Mouse (Mus musculus) spleen, adult 2 months (tissue): ENCODE data around the gene Gcnt3. TPM values are rescaled to one million over a fixed set of nuclear protein-coding genes. Genes with fewer than 3 reads are reported as not detected.

Source experiments
- DNase-seq, 2 experiments: peaks; one replicate each; pipeline versions ENCODE4 v3.0.0 to v3.0.0-alpha.2; 2012 to 2021; ENCODE audit warnings: low spot score in 2 of 2, low read depth in 1 of 2
- H3K27ac ChIP-seq: fragments of 200-500 bp; 2 replicates; pipeline ENCODE4 v1.5.1; 2012; ENCODE audit warnings: low read length, inconsistent platforms; ENCODE audit not compliant: insufficient read depth
- H3K27me3 ChIP-seq: fragments of 200-500 bp; 2 replicates; pipeline ENCODE4 v1.6.1; 2012; ENCODE audit warnings: mild to moderate bottlenecking, moderate library complexity, low read length, inconsistent platforms; ENCODE audit not compliant: control insufficient read depth, insufficient read depth
- H3K36me3 ChIP-seq: fragments of 200-500 bp; 2 replicates; pipeline ENCODE4 v1.6.1; 2012; ENCODE audit warnings: mild to moderate bottlenecking, low read length, inconsistent platforms; ENCODE audit not compliant: control insufficient read depth, insufficient read depth
- H3K4me1 ChIP-seq: fragments of 200-500 bp; 2 replicates; pipeline ENCODE4 v1.6.1; 2011; ENCODE audit warnings: inconsistent platforms; ENCODE audit not compliant: control insufficient read depth, insufficient read depth, insufficient read length
- H3K4me3 ChIP-seq: fragments of 200-500 bp; 2 replicates; pipeline ENCODE4 v1.5.1; 2011; ENCODE audit warnings: mild to moderate bottlenecking, inconsistent platforms; ENCODE audit not compliant: insufficient read depth, insufficient read length; ENCODE audit errors: extremely low read depth
- CTCF ChIP-seq: fragments of 200-500 bp; IDR thresholded peaks from 2 replicates; pipeline ENCODE4 v1.5.1; 2011; ENCODE audit warnings: mild to moderate bottlenecking, inconsistent platforms; ENCODE audit not compliant: insufficient read depth, insufficient read length, insufficient replicate concordance; ENCODE audit errors: extremely low read depth
- POLR2A ChIP-seq: fragments of 200-500 bp; IDR thresholded peaks from 2 replicates; pipeline ENCODE4 v1.6.1; 2011; ENCODE audit warnings: low read depth, low read length, inconsistent platforms
- WGBS: fragments of 180-500 bp; shearing (Covaris S2); methylation state at CpG from one replicate; pipeline ENCODE4 v1.1.7; 2018; 5-methylcytosine and 5-hydroxymethylcytosine counted together
- polyA plus RNA-seq: library from polyadenylated mRNA; depleted of rRNA; stranded (reverse); fragments of >200 nt; gene quantifications from 2 replicates; pipeline ENCODE4 v1.2.3, GENCODE M21; 2012

Gcnt3 gene
- polyA plus RNA-seq, 1 experiment: not detected

GRCm38 (mm10) chr9:70080027-70080800 is 42.3 kb upstream of the Gcnt3 start:
- TF ChIP-seq CTCF (no peak), POLR2A (no peak; the same call in 1 of the 2 replicates)
- no peak overlapping the region for H3K4me3 ChIP-seq
- peak overlapping the region; percentile 79 for H3K27ac ChIP-seq
- peak; percentile 67 to 76 for DNase-seq
- no peaks in the 10 kb centered on the region for H3K36me3 ChIP-seq
- H3K27me3 ChIP-seq: no peaks in the 10 kb centered on the region
- peaks cover 10% of the 10 kb centered on the region; the same call in 1 of the 2 replicates for H3K4me1 ChIP-seq
- WGBS: 20% methylated on average over 9 of the region's 9 CpGs

DNA sequence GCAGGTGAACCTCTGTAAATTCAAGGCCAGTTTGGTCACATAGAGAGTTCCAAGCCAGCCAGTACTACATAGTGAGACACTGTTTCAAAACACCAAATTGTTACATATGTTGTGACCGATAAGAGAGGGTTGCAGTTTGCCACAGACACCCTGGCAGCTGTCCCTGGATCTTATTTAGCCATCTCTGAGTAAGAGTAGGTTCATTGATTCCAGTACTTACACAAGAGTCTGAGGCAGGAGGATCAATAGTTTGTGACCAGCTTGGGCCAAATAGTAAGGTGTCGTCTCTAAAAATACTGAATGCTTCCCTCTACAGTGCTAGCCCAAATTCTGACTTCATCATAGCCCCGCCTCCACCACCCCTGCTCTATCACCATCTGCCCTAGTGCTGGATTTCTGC is 40.1 kb upstream of the Gcnt3 start:
- DNase-seq: no peak
- H3K27ac ChIP-seq: no peak overlapping the region
- no peaks in the 10 kb centered on the region for H3K27me3 ChIP-seq
- peaks cover 10% of the 10 kb centered on the region; the same call in 1 of the 2 replicates for H3K4me1 ChIP-seq
- WGBS: 79% methylated on average over 3 of the region's 3 CpGs
- H3K36me3 ChIP-seq: no peaks in the 10 kb centered on the region
- TF ChIP-seq POLR2A: no peak
- no peak overlapping the region for H3K4me3 ChIP-seq

- Histone ChIP-seq H3K27ac (no peak overlapping the region), H3K27me3 (no peaks in the 10 kb centered on the region), H3K4me3 (no peak overlapping the region), H3K4me1 (peaks cover 10% of the 10 kb centered on the region; the same call in 1 of the 2 replicates), H3K36me3 (no peaks in the 10 kb centered on the region)
- no peak for DNase-seq
- TF ChIP-seq POLR2A (no peak), CTCF (no peak)
- 87% methylated on average over 7 of the region's 7 CpGs for WGBS
These were observed 39.3 kb upstream of the Gcnt3 start for GRCm38 (mm10) chr9:70077170-70077569.

GRCm38 (mm10) chr9:70072387-70072786 is 34.5 kb upstream of the Gcnt3 start:
- Histone ChIP-seq H3K27ac (no peak overlapping the region), H3K27me3 (no peaks in the 10 kb centered on the region), H3K4me1 (no peaks in the 10 kb centered on the region), H3K4me3 (no peak overlapping the region), H3K36me3 (no peaks in the 10 kb centered on the region)
- no peak for DNase-seq
- WGBS: 64% methylated on average over 8 of the region's 8 CpGs
- TF ChIP-seq POLR2A (no peak), CTCF (no peak)

DNA sequence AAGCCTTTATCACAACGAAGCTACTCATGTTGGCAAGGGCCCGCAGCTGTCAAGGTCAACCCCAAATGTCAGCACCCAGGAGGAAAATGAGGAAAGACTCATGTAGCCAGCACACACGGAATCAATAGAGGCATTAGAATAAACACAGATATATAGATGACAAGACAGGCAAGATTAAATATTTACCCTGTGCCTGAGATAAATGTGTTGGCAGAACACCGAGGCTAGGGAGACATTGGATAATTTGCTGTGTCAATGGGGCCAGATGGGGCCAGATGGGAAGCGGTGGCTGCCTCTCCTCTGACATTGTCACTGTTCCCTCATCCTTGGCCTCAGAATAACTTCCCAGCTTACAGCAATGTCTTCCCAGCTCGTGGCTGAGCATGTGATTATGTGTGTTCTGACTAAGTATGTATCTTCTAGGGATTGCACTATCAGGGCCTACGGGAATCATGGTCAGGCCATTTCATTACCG is 32.1 kb upstream of the Gcnt3 start:
- TF ChIP-seq POLR2A (no peak), CTCF (no peak)
- no peak for DNase-seq
- Histone ChIP-seq H3K27me3 (no peaks in the 10 kb centered on the region), H3K4me3 (no peak overlapping the region), H3K36me3 (no peaks in the 10 kb centered on the region), H3K4me1 (no peaks in the 10 kb centered on the region), H3K27ac (no peak overlapping the region)
- WGBS: 86% methylated on average over 8 of the region's 8 CpGs

DNA sequence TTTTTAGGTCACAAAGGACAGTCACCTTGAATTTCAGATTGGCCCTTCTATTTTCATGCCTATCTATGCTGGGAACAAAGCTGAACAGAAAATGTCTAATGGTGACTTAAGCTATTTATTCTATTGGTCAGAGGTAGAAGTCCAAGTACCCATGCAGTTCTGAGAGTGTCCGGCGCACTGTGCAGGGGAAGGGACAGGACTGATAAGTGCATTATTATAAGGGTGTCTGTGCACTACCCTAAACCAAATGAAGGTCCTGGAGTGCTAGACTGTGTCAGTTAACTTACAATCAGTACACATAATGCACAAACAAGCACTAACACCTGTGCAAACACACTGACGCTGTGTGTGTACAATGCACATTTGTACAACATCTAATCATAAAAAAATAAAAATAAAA is 29.6 kb upstream of the Gcnt3 start:
- no peaks in the 10 kb centered on the region for H3K36me3 ChIP-seq
- TF ChIP-seq POLR2A (no peak), CTCF (no peak)
- 97% methylated on average over 3 of the region's 3 CpGs for WGBS
- no peaks in the 10 kb centered on the region; the same call in 1 of the 2 replicates for H3K4me1 ChIP-seq
- no peak overlapping the region for H3K27ac ChIP-seq
- no peaks in the 10 kb centered on the region for H3K27me3 ChIP-seq
- DNase-seq: no peak
- H3K4me3 ChIP-seq: no peak overlapping the region

DNA sequence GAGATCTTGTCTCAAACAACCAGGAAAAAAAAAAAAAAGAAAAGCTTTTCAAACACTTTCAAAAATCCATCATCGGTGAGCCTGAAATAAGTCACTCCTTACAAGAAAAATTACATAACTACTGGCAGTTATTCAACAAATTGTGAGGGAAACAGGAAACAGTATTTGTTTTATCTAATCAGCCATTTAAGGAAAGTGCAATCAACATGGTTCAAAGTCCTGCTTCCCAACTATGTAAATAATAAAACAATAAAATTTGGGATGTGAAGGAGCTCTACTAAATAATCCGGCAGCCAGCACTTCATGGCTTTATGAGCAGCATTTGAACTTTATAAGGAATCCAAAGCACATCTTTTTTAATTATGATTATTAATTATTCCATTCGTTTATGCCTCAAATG is 24.1 kb upstream of the Gcnt3 start:
- 69% methylated on average over 3 of the region's 3 CpGs for WGBS

More for the DNA sequence above, 24.1 kb upstream of the Gcnt3 start:
- DNase-seq: no peak
- Histone ChIP-seq H3K27me3 (no peaks in the 10 kb centered on the region), H3K27ac (no peak overlapping the region), H3K4me1 (no peaks in the 10 kb centered on the region; the same call in 1 of the 2 replicates), H3K4me3 (no peak overlapping the region), H3K36me3 (no peaks in the 10 kb centered on the region)
- TF ChIP-seq CTCF: no peak
- no peak for TF ChIP-seq POLR2A
